In genomic region chr17:71650011-71650410, GRCm38 (mm10) we compare ENCODE assay signal across 27 mouse cellular contexts. TPM values are rescaled to one million over a fixed set of nuclear protein-coding genes. Genes with fewer than 3 reads are reported as not detected.
A peak's percentile ranks its signal among the peaks of the same experiment; 100 is the strongest.
DNase-seq lines count a peak whose midpoint lies in the region; ATAC-seq and TF ChIP-seq lines count a peak whose summit lies in the region.
"Had no signal": no experiment of that assay in that cellular context is flagged by ENCODE, and none has a peak within 500 bp of the region (broad histone marks: within the 10 kb centered on the region; RNA-seq: fewer than 3 reads in every experiment).

No protein-coding gene starts in this region.

- DNase-seq in heart, postnatal 0 days (ENCODE audit: low spot score) = no peak
- DNase-seq in heart, postnatal 10 days = no peak
- no peak for DNase-seq in left cerebral cortex, adult 2 months (ENCODE audit: extremely low spot score in 1 of 2, low spot score in 2 of 2)
- no peak for DNase-seq in left cerebral cortex, postnatal 36 days (ENCODE audit: low spot score in 2 of 2)
- peak; percentile 62 for DNase-seq in R1 (ENCODE audit: low read depth, low spot score)
- no peak for DNase-seq in stomach, postnatal 0 days (ENCODE audit: low spot score)
- DNase-seq in adrenal gland, adult 2 months = no peak
- DNase-seq: adrenal gland, postnatal 14 days; cerebellum, adult 8-10 months; cerebellum, postnatal 36 days; gastrocnemius, postnatal 14 days; heart, adult 18-20 months; kidney, adult 2 months; kidney, postnatal 10 days; thymus, adult 2 months had no signal

- intact Hi-C loops in heart, postnatal 10 days (cut with DNase I) = no loop called here
- intact Hi-C loops in left cerebral cortex, adult 2 months (cut with DNase I) = no loop called here
- intact Hi-C loops in left cerebral cortex, postnatal 36 days (cut with DNase I) = no loop called here

- ATAC-seq in heart, postnatal 0 days (ENCODE audit: insufficient read depth, low read depth) = no peak
- no peak for ATAC-seq in stomach, postnatal 0 days (ENCODE audit: low FRiP score, low TSS enrichment)
- ATAC-seq: activated CD4-positive, CD25-positive, alpha-beta regulatory T cell, adult 4 months; CD4-positive, CD25-positive, alpha-beta regulatory T cell, adult 4 months; forebrain, embryonic 15.5 days; hindbrain, embryonic 16.5 days; Patski had no signal

- 89% methylated on average over 9 of the region's 9 CpGs for WGBS in heart, postnatal 0 days
- WGBS in stomach, postnatal 0 days = 88% methylated on average over 9 of the region's 9 CpGs

- H3K27me3 ChIP-seq in heart, postnatal 0 days (ENCODE audit: control insufficient read depth, insufficient read depth, low read length) = no peaks in the 10 kb centered on the region
- H3K27me3 ChIP-seq in stomach, postnatal 0 days (ENCODE audit: control insufficient read depth, insufficient read depth, low read length) = no peaks in the 10 kb centered on the region
- H3K27me3 ChIP-seq: forebrain, embryonic 15.5 days; heart, embryonic 15.5 days; lung, embryonic 15.5 days; midbrain, embryonic 12.5 days; Patski had no signal

- no peaks in the 10 kb centered on the region for H3K9me3 ChIP-seq in heart, postnatal 0 days (replicated peaks; ENCODE audit: control insufficient read depth, low read length)
- no peaks in the 10 kb centered on the region for H3K9me3 ChIP-seq in stomach, postnatal 0 days (ENCODE audit: control insufficient read depth, low read length)
- H3K9me3 ChIP-seq: forebrain, embryonic 15.5 days; G1E; heart, embryonic 15.5 days; lung, embryonic 15.5 days; midbrain, embryonic 12.5 days had no signal

- TF ChIP-seq CTCF in heart, postnatal 0 days (IDR thresholded peaks at IDR 0.05; ENCODE audit: low read depth) = peak; percentile 9; the same call in 1 of the 2 replicates
- peak; percentile 4 for TF ChIP-seq CTCF in left cerebral cortex, adult 2 months (IDR thresholded peaks at IDR 0.05)
- peak; percentile 44 for TF ChIP-seq CTCF in stomach, postnatal 0 days (IDR thresholded peaks at IDR 0.05; ENCODE audit: low read depth)

- H3K4me1 ChIP-seq in heart, postnatal 0 days (ENCODE audit: control insufficient read depth, insufficient read depth) = no peaks in the 10 kb centered on the region
- no peaks in the 10 kb centered on the region for H3K4me1 ChIP-seq in stomach, postnatal 0 days (replicated peaks; ENCODE audit: control insufficient read depth, insufficient read depth)
- H3K4me1 ChIP-seq: forebrain, embryonic 15.5 days; heart, embryonic 15.5 days; lung, embryonic 15.5 days; midbrain, embryonic 12.5 days had no signal

- H3K36me3 ChIP-seq in heart, postnatal 0 days (replicated peaks; ENCODE audit: control insufficient read depth, insufficient read depth, low read length) = peaks cover 76% of the 10 kb centered on the region
- H3K36me3 ChIP-seq in stomach, postnatal 0 days (ENCODE audit: control insufficient read depth, insufficient read depth, low read length) = peaks cover 18% of the 10 kb centered on the region

- no peak for TF ChIP-seq EP300 in heart, postnatal 0 days (IDR thresholded peaks at IDR 0.05; ENCODE audit: low read depth)
- no peak for TF ChIP-seq EP300 in stomach, postnatal 0 days (optimal IDR thresholded peaks at IDR 0.05)

- no peak overlapping the region for H3K27ac ChIP-seq in heart, postnatal 0 days (ENCODE audit: low read depth)
- no peak overlapping the region for H3K27ac ChIP-seq in left cerebral cortex, adult 2 months
- no peak overlapping the region for H3K27ac ChIP-seq in stomach, postnatal 0 days (replicated peaks)
- H3K27ac ChIP-seq: forebrain, embryonic 15.5 days; heart, embryonic 15.5 days; liver, embryonic 14.5 days; lung, embryonic 15.5 days; midbrain, embryonic 12.5 days had no signal

- no peak overlapping the region for H3K9ac ChIP-seq in heart, postnatal 0 days (replicated peaks; ENCODE audit: low read depth, low read length)
- H3K9ac ChIP-seq in stomach, postnatal 0 days (ENCODE audit: low read length) = no peak overlapping the region
- H3K9ac ChIP-seq: forebrain, embryonic 15.5 days; heart, embryonic 15.5 days; liver, embryonic 14.5 days; lung, embryonic 15.5 days; midbrain, embryonic 12.5 days had no signal

- no peak overlapping the region for H3K4me3 ChIP-seq in heart, postnatal 0 days (ENCODE audit: low read depth, low read length)
- no peak overlapping the region for H3K4me3 ChIP-seq in left cerebral cortex, adult 2 months
- no peak overlapping the region for H3K4me3 ChIP-seq in stomach, postnatal 0 days (ENCODE audit: low read depth, low read length)
- H3K4me3 ChIP-seq: forebrain, embryonic 15.5 days; heart, embryonic 15.5 days; lung, embryonic 15.5 days; midbrain, embryonic 12.5 days had no signal

- no peak overlapping the region for H3K4me2 ChIP-seq in heart, postnatal 0 days (ENCODE audit: low read depth, low read length)
- H3K4me2 ChIP-seq in stomach, postnatal 0 days (replicated peaks; ENCODE audit: low read depth) = no peak overlapping the region
- H3K4me2 ChIP-seq: forebrain, embryonic 15.5 days; heart, embryonic 15.5 days; lung, embryonic 15.5 days; midbrain, embryonic 12.5 days had no signal

RNA-seq across cellular contexts. Expression of gene Togaram2, which starts 23.1 kb away (rescaled TPM):
- 0.46 and 2.7 TPM in 2 replicates for total RNA-seq in heart, postnatal 0 days (2014; rRNA removed; ENCODE audit: low replicate concordance)
- 1.0 and 1.1 TPM in 2 replicates for polyA plus RNA-seq in heart, postnatal 0 days (2015; fragmentation: Nextera tagmentation; extraction: Ambion mirVana)
- 1 to 10 TPM; 1.7 to 2.0 TPM for total RNA-seq in heart, postnatal 10 days (2021)
- total RNA-seq in left cerebral cortex, adult 2 months (2021) = 1 to 10 TPM; 3.3 to 3.8 TPM
- 1 to 10 TPM; 1.1 to 5.5 TPM for total RNA-seq in left cerebral cortex, postnatal 36 days (2021)
- 0.55 and 0.68 TPM in 2 replicates for polyA plus RNA-seq in stomach, postnatal 0 days (2015; fragmentation: Nextera tagmentation; extraction: Ambion mirVana)
- under 1 TPM in 1 of 2 experiments, not detected in 1; 0.07 TPM for total RNA-seq in adrenal gland, adult 2 months (2021)
- polyA plus RNA-seq in adrenal gland, adult 2 months (2012; rRNA removed) = 0.08 TPM in 1 of 2 replicates, not detected in the other
- total RNA-seq: adrenal gland, postnatal 14 days; hematopoietic stem cell, adult 5-6 weeks had no signal
- polyA plus RNA-seq: activated CD4-positive, CD25-positive, alpha-beta regulatory T cell, adult 4 months; CD4-positive, CD25-positive, alpha-beta regulatory T cell, adult 4 months; G1E; neural tube, embryonic 11.5 days had no signal

RNA-seq across cellular contexts. Expression of gene Wdr43, which starts 34.3 kb away (rescaled TPM):
- 14.4 and 28.2 TPM in 2 replicates for total RNA-seq in heart, postnatal 0 days (2014; rRNA removed; ENCODE audit: low replicate concordance)
- polyA plus RNA-seq in heart, postnatal 0 days (2015; fragmentation: Nextera tagmentation; extraction: Ambion mirVana) = 19.6 and 22.5 TPM in 2 replicates
- 10 to 100 TPM; 25.5 to 27.7 TPM for total RNA-seq in heart, postnatal 10 days (2021)
- 10 to 100 TPM; 26.8 to 27.8 TPM for total RNA-seq in left cerebral cortex, adult 2 months (2021)
- 10 to 100 TPM; 20.3 to 26.8 TPM for total RNA-seq in left cerebral cortex, postnatal 36 days (2021)
- 28.0 and 30.6 TPM in 2 replicates for polyA plus RNA-seq in stomach, postnatal 0 days (2015; fragmentation: Nextera tagmentation; extraction: Ambion mirVana)
- 10 to 100 TPM; 39.7 to 86.2 TPM for total RNA-seq in adrenal gland, adult 2 months (2021)
- polyA plus RNA-seq in adrenal gland, adult 2 months (2012; rRNA removed) = 2.7 and 3.7 TPM in 2 replicates
